Mouse (Mus musculus) inflammation-experienced regulatory T-cells (primary cell): Measurements from ENCODE around the gene Tacc2. TPM values are rescaled to one million over a fixed set of nuclear protein-coding genes. Genes with fewer than 3 reads are reported as not detected.

Source experiments
- polyA plus RNA-seq, 2 experiments: library from polyadenylated mRNA; unstranded; fragments of 100-300 nt; shearing (Covaris generic); gene quantifications; one replicate each; pipeline ENCODE4 v1.2.1; 2017

Tacc2 gene
- 10 to 100 TPM; 11.8 to 20.2 TPM for polyA plus RNA-seq

GRCm38 (mm10) chr7:130577388-130578003, at the start of gene Tacc2:
TSS of gene Tacc2 (plus strand) at chr7:130577438.

GRCm38 (mm10) chr7:130572821-130573220, 4.4 kb upstream of the Tacc2 start, which contains the start of gene Nsmce4a:
TSS of gene Nsmce4a (minus strand) at chr7:130573118.

GRCm38 (mm10) chr7:130773914-130774630, 196.8 kb downstream of the Tacc2 start, which contains the start of gene Btbd16:
TSS of gene Btbd16 (plus strand) at chr7:130774069.

Other genes starting within 250 kb of the Tacc2 start
- gene Ate1, start 57.1 kb upstream of the Tacc2 start, polyA plus RNA-seq = 10 to 100 TPM; 40.7 to 46.7 TPM
- 100 to 1,000 TPM; 175 to 185 TPM for gene Nsmce4a, start 4.3 kb upstream of the Tacc2 start, polyA plus RNA-seq
- gene Btbd16, start 196.6 kb downstream of the Tacc2 start, polyA plus RNA-seq = 1 to 10 TPM; 1.6 to 7.7 TPM